Mouse (Mus musculus): ENCODE results near the gene Spata25. TPM values are rescaled to one million over a fixed set of nuclear protein-coding genes. Genes with fewer than 3 reads are reported as not detected.
"Not testable (repeated sequence)": the region's sequence is repeated elsewhere in the genome, so short reads cannot be mapped to it uniquely, and the experiment has no call there.

The Spata25 gene
- polyA plus RNA-seq, 1 experiment from 2014 or later = 0.47 TPM

DNA sequence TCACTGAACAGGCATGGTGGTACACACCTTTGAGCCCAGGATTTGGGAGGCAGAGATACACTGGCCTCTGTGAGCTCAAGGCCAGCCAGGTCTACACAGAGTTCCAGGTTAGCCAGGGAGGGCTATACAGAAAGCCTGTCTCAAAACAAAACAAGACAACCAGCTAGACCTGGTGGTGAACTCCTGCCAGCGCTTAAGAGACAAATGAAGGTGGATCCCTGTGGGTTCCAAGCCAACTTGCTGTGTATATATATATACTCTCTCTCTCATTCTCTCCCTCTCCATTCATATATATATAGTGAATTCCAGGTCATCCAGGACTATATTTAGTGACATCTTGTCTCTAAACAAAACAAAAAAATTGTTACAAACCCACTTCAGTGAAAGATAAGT lies 24.4 kb downstream of the Spata25 start:
- WGBS = 63% methylated on average over 1 of the region's 1 CpGs
- H3K27me3 ChIP-seq (replicated peaks; ENCODE audit: control insufficient read depth, insufficient read depth, low read length) = no peaks in the 10 kb centered on the region
- H3K36me3 ChIP-seq (ENCODE audit: control insufficient read depth, insufficient read depth) = no peaks in the 10 kb centered on the region
- no peak overlapping the region for H3K27ac ChIP-seq (ENCODE audit: low read length)
- H3K9me3 ChIP-seq (ENCODE audit: control insufficient read depth, low read length) = no peaks in the 10 kb centered on the region
- H3K4me1 ChIP-seq (replicated peaks; ENCODE audit: control insufficient read depth, insufficient read depth, low read length) = peaks cover 32% of the 10 kb centered on the region
- H3K9ac ChIP-seq (replicated peaks; ENCODE audit: low read depth, low read length) = peak overlapping the region; percentile 80
- H3K4me2 ChIP-seq (ENCODE audit: low read length) = peak overlapping the region; percentile 66
- no peak for ATAC-seq
- peak overlapping the region; percentile 75 for H3K4me3 ChIP-seq (replicated peaks; ENCODE audit: low read length)

DNA sequence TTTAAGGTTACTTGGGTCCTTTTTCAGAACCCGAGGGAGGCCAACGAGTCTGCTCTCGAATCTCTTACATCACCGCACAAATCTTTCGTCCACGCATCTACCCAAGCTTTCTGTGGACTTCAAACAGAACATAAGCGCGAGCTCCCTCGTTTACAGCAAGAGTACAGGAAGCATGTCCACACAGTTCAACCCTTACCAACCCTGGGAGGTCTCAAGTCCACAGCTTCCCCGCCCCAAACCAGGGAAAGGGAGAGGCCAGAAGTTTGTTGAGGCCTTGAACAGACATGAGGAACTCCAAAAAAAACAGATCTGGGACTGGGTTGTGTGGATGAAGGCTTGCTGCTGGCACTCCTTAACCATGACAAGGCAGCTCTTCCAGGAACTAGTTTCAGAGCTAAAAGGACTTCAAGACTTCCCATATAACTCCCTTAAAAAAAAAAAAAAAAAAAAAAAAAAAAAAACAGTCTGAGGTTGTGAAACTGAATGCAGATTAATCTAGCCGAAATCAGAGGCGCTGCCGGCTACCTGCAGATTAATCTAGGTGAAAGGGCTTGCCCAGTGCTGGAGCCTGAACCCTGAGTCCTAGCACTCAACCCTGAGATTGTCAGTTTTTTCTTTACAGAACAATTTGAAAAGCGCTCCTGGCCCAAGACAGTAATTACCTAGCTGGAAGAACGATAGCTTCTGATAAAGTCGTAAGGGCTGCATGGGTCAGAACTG lies 25.0 kb downstream of the Spata25 start:
- Histone ChIP-seq H3K36me3 (ENCODE audit: control insufficient read depth, insufficient read depth) (no peaks in the 10 kb centered on the region), H3K9ac (replicated peaks; ENCODE audit: low read depth, low read length) (peak overlapping the region; percentile 80; the same call in 1 of the 2 replicates), H3K27me3 (replicated peaks; ENCODE audit: control insufficient read depth, insufficient read depth, low read length) (no peaks in the 10 kb centered on the region), H3K4me3 (replicated peaks; ENCODE audit: low read length) (no peak overlapping the region), H3K27ac (ENCODE audit: low read length) (no peak overlapping the region), H3K9me3 (ENCODE audit: control insufficient read depth, low read length) (no peaks in the 10 kb centered on the region), H3K4me1 (replicated peaks; ENCODE audit: control insufficient read depth, insufficient read depth, low read length) (peaks cover 32% of the 10 kb centered on the region), H3K4me2 (ENCODE audit: low read length) (peak overlapping the region; percentile 66)
- no peak for ATAC-seq
- 89% methylated on average over 16 of the region's 16 CpGs for WGBS

DNA sequence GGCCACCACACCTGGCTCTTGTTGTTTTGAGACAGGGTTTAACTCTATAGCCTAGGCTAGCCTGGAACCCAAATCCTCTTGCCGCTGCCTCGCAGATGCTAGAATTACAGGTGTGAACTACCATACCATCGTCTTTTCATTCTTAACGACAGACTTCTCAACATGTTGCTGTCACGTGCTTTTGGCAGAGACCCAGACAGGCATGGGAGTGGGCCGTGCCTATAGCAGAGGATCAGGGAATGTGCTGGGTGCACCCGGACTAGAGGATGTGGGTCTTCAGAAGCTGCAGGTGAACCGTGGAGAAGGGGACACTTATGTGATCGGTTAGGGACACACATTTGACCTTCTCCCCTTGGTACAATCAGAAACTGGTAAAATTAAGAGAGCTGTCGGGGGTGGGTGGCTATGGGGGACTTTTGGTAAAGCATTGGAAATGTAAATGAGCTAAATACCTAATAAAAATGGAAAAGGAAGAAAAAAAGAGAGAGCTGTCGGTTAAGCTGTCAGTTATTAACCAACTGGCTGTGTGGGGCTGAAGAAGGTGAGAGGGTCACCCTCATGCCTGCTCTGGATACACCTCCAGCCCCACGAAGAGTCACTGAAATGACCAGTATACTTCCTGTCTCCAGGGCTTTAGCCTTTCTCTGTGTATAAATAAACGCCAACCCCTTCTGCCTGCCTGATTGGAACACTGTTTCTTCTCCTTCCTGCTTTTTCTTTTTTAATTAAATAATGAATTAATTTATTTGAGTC lies 27.9 kb downstream of the Spata25 start:
- no peak overlapping the region for H3K4me3 ChIP-seq (replicated peaks; ENCODE audit: low read length)
- H3K4me2 ChIP-seq (ENCODE audit: low read length) = no peak overlapping the region
- no peak overlapping the region for H3K9ac ChIP-seq (replicated peaks; ENCODE audit: low read depth, low read length)
- no peak for ATAC-seq
- H3K27ac ChIP-seq (ENCODE audit: low read length) = no peak overlapping the region
- 88% methylated on average over 13 of the region's 13 CpGs for WGBS
- H3K36me3 ChIP-seq (ENCODE audit: control insufficient read depth, insufficient read depth) = no peaks in the 10 kb centered on the region; the same call in 1 of the 2 replicates
- no peaks in the 10 kb centered on the region for H3K9me3 ChIP-seq (ENCODE audit: control insufficient read depth, low read length)
- H3K27me3 ChIP-seq (replicated peaks; ENCODE audit: control insufficient read depth, insufficient read depth, low read length) = no peaks in the 10 kb centered on the region
- H3K4me1 ChIP-seq (replicated peaks; ENCODE audit: control insufficient read depth, insufficient read depth, low read length) = peaks cover 15% of the 10 kb centered on the region

DNA sequence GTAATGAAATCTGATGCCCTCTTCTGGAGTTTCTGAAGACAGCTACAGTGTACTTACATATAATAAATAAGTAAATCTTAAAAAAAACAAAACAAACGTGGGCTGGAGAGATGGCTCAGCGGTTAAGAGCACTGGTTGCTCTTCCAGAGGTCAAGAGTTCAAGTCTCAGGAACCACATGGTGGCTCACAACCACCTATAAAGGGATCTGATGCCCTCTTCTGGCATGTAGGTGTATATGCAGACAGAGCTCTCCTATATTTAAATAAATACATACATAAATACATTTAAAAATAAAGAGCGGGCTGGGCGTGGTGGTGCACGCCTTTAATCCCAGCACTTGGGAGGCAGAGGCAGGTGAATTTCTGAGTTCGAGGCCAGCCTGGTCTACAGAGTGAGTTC lies 29.8 kb downstream of the Spata25 start:
- not testable (repeated sequence) for ATAC-seq; H3K4me3 ChIP-seq (replicated peaks; ENCODE audit: low read length); H3K36me3 ChIP-seq (ENCODE audit: control insufficient read depth, insufficient read depth); H3K9me3 ChIP-seq (ENCODE audit: control insufficient read depth, low read length); H3K4me2 ChIP-seq (ENCODE audit: low read length); H3K27ac ChIP-seq (ENCODE audit: low read length); H3K9ac ChIP-seq (replicated peaks; ENCODE audit: low read depth, low read length); H3K4me1 ChIP-seq (replicated peaks; ENCODE audit: control insufficient read depth, insufficient read depth, low read length); H3K27me3 ChIP-seq (replicated peaks; ENCODE audit: control insufficient read depth, insufficient read depth, low read length)
- WGBS = 86% methylated on average over 6 of the region's 6 CpGs

DNA sequence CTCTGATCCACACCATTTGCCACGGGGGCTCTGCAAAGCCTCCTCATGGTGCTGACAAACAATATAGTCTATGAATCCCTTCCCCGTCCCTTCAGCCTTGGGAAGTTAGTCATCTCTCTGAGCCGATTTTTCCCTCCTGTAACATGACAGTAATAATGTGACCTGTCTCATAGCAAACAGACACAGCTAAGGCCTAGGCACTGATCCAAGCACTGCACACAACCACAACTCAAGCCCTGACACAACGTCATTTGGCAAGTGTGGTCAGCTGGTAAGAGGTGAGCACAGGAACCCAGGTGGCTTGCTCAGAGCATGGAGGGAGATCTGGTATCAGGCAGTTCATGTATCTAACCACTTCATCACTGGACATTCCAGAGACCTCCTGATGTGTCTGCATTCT lies 32.5 kb downstream of the Spata25 start:
- WGBS = 86% methylated on average over 4 of the region's 4 CpGs
- Histone ChIP-seq H3K4me2 (ENCODE audit: low read length) (no peak overlapping the region), H3K27me3 (replicated peaks; ENCODE audit: control insufficient read depth, insufficient read depth, low read length) (no peaks in the 10 kb centered on the region), H3K4me1 (replicated peaks; ENCODE audit: control insufficient read depth, insufficient read depth, low read length) (no peaks in the 10 kb centered on the region), H3K27ac (ENCODE audit: low read length) (no peak overlapping the region), H3K9ac (replicated peaks; ENCODE audit: low read depth, low read length) (no peak overlapping the region), H3K4me3 (replicated peaks; ENCODE audit: low read length) (no peak overlapping the region), H3K36me3 (ENCODE audit: control insufficient read depth, insufficient read depth) (peaks cover 12% of the 10 kb centered on the region), H3K9me3 (ENCODE audit: control insufficient read depth, low read length) (no peaks in the 10 kb centered on the region)
- no peak for ATAC-seq

DNA sequence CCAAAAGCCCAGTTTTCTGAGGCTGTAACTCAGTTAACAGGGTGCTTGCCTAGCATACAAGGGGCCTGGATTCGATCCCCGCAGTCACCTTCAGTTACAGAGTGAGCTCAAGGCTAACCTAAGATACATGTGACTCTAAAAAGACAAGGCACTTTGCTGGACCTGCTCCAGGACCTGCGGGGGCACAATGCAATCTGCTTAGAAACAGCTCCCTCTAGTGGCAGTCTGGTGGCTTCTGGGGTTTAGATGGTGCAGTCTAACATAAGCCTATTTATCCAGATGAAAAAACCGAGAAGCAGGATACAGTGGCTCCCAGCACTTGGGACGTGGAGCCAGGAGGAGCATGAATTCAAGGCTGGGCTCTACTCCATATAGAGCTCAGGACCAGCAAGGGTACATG lies 34.0 kb downstream of the Spata25 start:
- H3K27ac ChIP-seq (ENCODE audit: low read length) = no peak overlapping the region
- H3K9ac ChIP-seq (replicated peaks; ENCODE audit: low read depth, low read length) = no peak overlapping the region
- 25% methylated on average over 5 of the region's 5 CpGs for WGBS
- H3K4me1 ChIP-seq (replicated peaks; ENCODE audit: control insufficient read depth, insufficient read depth, low read length) = no peaks in the 10 kb centered on the region
- peak; percentile 41; the same call in 1 of the 2 replicates for ATAC-seq
- H3K36me3 ChIP-seq (ENCODE audit: control insufficient read depth, insufficient read depth) = peaks cover 12% of the 10 kb centered on the region
- H3K27me3 ChIP-seq (replicated peaks; ENCODE audit: control insufficient read depth, insufficient read depth, low read length) = no peaks in the 10 kb centered on the region
- H3K4me3 ChIP-seq (replicated peaks; ENCODE audit: low read length) = no peak overlapping the region
- H3K4me2 ChIP-seq (ENCODE audit: low read length) = no peak overlapping the region
- no peaks in the 10 kb centered on the region for H3K9me3 ChIP-seq (ENCODE audit: control insufficient read depth, low read length)

DNA sequence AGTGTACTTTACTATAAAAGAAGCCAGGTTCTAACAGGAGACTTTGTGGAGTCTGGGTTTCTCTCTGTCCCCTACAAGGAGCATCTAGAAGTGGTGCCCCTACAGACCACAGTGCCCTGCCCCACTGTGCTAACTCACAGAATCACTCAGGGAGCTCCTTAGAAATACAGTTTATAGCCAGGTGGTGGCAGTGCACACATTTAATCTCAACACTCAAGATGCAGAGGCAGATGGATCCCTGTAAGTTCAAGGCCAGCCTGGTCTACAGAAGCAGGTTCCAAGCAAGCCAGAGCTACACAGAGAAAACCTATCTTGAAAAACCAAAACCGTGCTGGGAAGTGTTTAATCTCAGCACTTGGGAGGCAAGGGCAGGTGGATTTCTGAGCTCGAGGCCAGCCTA lies 34.6 kb downstream of the Spata25 start:
- Histone ChIP-seq H3K36me3 (ENCODE audit: control insufficient read depth, insufficient read depth) (peaks cover 12% of the 10 kb centered on the region), H3K4me2 (ENCODE audit: low read length) (no peak overlapping the region), H3K27me3 (replicated peaks; ENCODE audit: control insufficient read depth, insufficient read depth, low read length) (no peaks in the 10 kb centered on the region), H3K4me3 (replicated peaks; ENCODE audit: low read length) (no peak overlapping the region), H3K4me1 (replicated peaks; ENCODE audit: control insufficient read depth, insufficient read depth, low read length) (no peaks in the 10 kb centered on the region), H3K27ac (ENCODE audit: low read length) (no peak overlapping the region), H3K9me3 (ENCODE audit: control insufficient read depth, low read length) (no peaks in the 10 kb centered on the region), H3K9ac (replicated peaks; ENCODE audit: low read depth, low read length) (no peak overlapping the region)
- no peak for ATAC-seq
- 95% methylated on average over 2 of the region's 2 CpGs for WGBS

DNA sequence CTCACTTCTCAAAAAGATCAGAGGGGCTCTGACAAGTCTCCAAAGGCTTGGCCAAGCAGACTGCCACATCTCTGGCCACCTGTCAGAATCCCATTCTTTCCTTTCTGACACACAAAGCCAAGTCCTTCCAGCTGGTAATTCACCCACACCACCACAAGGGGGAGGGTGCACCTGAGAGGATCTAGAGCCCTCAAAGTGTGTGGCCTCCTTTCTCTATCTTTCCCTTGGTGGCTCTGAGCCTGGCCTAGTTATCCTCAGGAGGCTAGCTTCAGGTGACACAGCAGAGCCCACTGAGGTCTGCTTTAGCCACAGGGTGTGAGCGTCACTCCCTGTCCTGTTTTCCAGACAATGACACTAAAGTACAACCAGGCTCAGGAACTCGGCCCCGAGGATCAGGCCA lies 35.1 kb downstream of the Spata25 start:
- no peaks in the 10 kb centered on the region for H3K27me3 ChIP-seq (replicated peaks; ENCODE audit: control insufficient read depth, insufficient read depth, low read length)
- no peak overlapping the region for H3K27ac ChIP-seq (ENCODE audit: low read length)
- no peaks in the 10 kb centered on the region for H3K9me3 ChIP-seq (ENCODE audit: control insufficient read depth, low read length)
- H3K9ac ChIP-seq (replicated peaks; ENCODE audit: low read depth, low read length) = no peak overlapping the region
- H3K4me1 ChIP-seq (replicated peaks; ENCODE audit: control insufficient read depth, insufficient read depth, low read length) = no peaks in the 10 kb centered on the region
- H3K36me3 ChIP-seq (ENCODE audit: control insufficient read depth, insufficient read depth) = peaks cover 12% of the 10 kb centered on the region
- 82% methylated on average over 3 of the region's 3 CpGs for WGBS
- H3K4me3 ChIP-seq (replicated peaks; ENCODE audit: low read length) = no peak overlapping the region
- H3K4me2 ChIP-seq (ENCODE audit: low read length) = no peak overlapping the region
- no peak for ATAC-seq

DNA sequence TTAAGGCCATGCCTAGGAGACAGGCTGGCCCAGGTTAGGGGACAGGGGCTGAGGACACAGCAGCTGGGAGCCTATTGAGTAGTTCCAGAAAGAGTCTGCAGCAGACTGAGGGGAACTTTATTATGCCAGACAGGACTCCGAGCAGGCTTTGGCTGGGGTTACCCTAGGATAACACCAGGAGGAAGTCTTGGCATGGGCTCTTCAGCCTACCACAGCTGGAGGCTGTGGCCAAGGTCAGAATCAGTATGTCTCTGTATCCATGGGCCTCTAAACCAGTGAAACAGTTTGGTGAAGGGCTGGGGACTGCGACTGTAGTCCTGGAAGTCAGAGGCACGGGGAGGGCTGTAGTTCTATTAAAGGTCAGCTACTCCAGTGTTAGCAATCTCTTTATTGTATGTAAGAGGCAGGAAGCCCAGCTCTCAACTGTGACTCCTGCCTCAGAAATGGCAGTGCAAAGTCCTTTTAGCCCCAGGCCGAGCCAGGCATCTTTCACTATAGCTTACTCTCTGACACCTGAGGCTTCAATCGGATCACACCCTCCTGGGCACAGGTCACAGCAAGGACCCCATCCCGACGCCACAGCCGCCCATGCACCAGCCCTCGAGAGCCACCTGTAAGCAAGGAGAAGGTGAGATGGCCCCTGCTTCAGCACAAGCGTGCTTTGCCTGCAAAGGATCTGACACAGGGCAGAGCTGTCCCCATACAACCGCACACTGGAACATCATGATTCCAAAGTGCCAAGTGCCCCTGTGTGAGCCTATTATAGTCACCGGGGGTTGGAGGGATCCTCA lies 35.7 kb downstream of the Spata25 start:
- 90% methylated on average over 12 of the region's 12 CpGs for WGBS
- H3K4me2 ChIP-seq (ENCODE audit: low read length) = no peak overlapping the region
- ATAC-seq = no peak

More for the DNA sequence above, 35.7 kb downstream of the Spata25 start:
- Histone ChIP-seq H3K27ac (ENCODE audit: low read length) (no peak overlapping the region), H3K4me1 (replicated peaks; ENCODE audit: control insufficient read depth, insufficient read depth, low read length) (no peaks in the 10 kb centered on the region; the same call in 1 of the 2 replicates), H3K4me3 (replicated peaks; ENCODE audit: low read length) (no peak overlapping the region), H3K9me3 (ENCODE audit: control insufficient read depth, low read length) (no peaks in the 10 kb centered on the region), H3K9ac (replicated peaks; ENCODE audit: low read depth, low read length) (no peak overlapping the region), H3K27me3 (replicated peaks; ENCODE audit: control insufficient read depth, insufficient read depth, low read length) (no peaks in the 10 kb centered on the region), H3K36me3 (ENCODE audit: control insufficient read depth, insufficient read depth) (peaks cover 12% of the 10 kb centered on the region)
